Mouse (Mus musculus): Measurements from ENCODE around the gene Mas1. TPM values are rescaled to one million over a fixed set of nuclear protein-coding genes. Genes with fewer than 3 reads are reported as not detected.

Mas1 gene
- polyA plus RNA-seq, 1 experiment from 2014 or later, result 0.82 TPM

GRCm38 (mm10) chr17:12810103-12810972, 57.6 kb downstream of the Mas1 start:
- H3K27me3 ChIP-seq (replicated peaks), result no peaks in the 10 kb centered on the region
- peak; percentile 87 for ATAC-seq (ENCODE audit: insufficient read depth, low FRiP score, low read depth)
- H3K4me1 ChIP-seq, result peaks cover 16% of the 10 kb centered on the region; the same call in 1 of the 2 replicates
- WGBS, result 17% methylated on average over 14 of the region's 14 CpGs
- H3K9me3 ChIP-seq, result no peaks in the 10 kb centered on the region
- H3K27ac ChIP-seq, result peak overlapping the region; percentile 68
- peaks cover 5% of the 10 kb centered on the region for H3K36me3 ChIP-seq
- H3K4me3 ChIP-seq (replicated peaks), result no peak overlapping the region
- H3K4me2 ChIP-seq, result no peak overlapping the region
- no peak overlapping the region for H3K9ac ChIP-seq

- H3K4me2 ChIP-seq, result no peak overlapping the region
- H3K27me3 ChIP-seq (replicated peaks), result no peaks in the 10 kb centered on the region
- ATAC-seq (ENCODE audit: insufficient read depth, low FRiP score, low read depth), result no peak
- peak overlapping the region; percentile 51; the same call in 1 of the 2 replicates for H3K27ac ChIP-seq
- H3K4me1 ChIP-seq, result peaks cover 16% of the 10 kb centered on the region; the same call in 1 of the 2 replicates
- H3K36me3 ChIP-seq, result no peaks in the 10 kb centered on the region
- H3K9me3 ChIP-seq, result no peaks in the 10 kb centered on the region
- H3K9ac ChIP-seq, result no peak overlapping the region
- no peak overlapping the region for H3K4me3 ChIP-seq (replicated peaks)
- WGBS, result 85% methylated on average over 6 of the region's 6 CpGs
These were observed 59.1 kb downstream of the Mas1 start for GRCm38 (mm10) chr17:12808851-12809250.

- no peak for ATAC-seq (ENCODE audit: insufficient read depth, low FRiP score, low read depth)
- Histone ChIP-seq H3K27me3 (replicated peaks) (no peaks in the 10 kb centered on the region), H3K9me3 (no peaks in the 10 kb centered on the region), H3K4me2 (no peak overlapping the region), H3K4me3 (replicated peaks) (no peak overlapping the region), H3K9ac (no peak overlapping the region), H3K36me3 (no peaks in the 10 kb centered on the region), H3K4me1 (peaks cover 10% of the 10 kb centered on the region; the same call in 1 of the 2 replicates), H3K27ac (no peak overlapping the region)
These were observed 63.1 kb downstream of the Mas1 start for GRCm38 (mm10) chr17:12804584-12805445.

- H3K27me3 ChIP-seq (replicated peaks), result no peaks in the 10 kb centered on the region
- H3K36me3 ChIP-seq, result no peaks in the 10 kb centered on the region
- H3K27ac ChIP-seq, result peak overlapping the region; percentile 27; the same call in 1 of the 2 replicates
- peak; percentile 20; the same call in 1 of the 2 replicates for ATAC-seq (ENCODE audit: insufficient read depth, low FRiP score, low read depth)
- H3K9ac ChIP-seq, result no peak overlapping the region
- 31% methylated on average over 9 of the region's 9 CpGs for WGBS
- H3K9me3 ChIP-seq, result no peaks in the 10 kb centered on the region
- peak overlapping the region; percentile 19; the same call in 1 of the 2 replicates for H3K4me2 ChIP-seq
- 0 out of 2 replicates have a peak, but pooled peaks cover 6% of the 10 kb centered on the region for H3K4me1 ChIP-seq
- no peak overlapping the region for H3K4me3 ChIP-seq (replicated peaks)
These were observed 65.9 kb downstream of the Mas1 start for GRCm38 (mm10) chr17:12801861-12802540.

GRCm38 (mm10) chr17:12799368-12800275, 68.3 kb downstream of the Mas1 start:
- Histone ChIP-seq H3K9me3 (no peaks in the 10 kb centered on the region), H3K27me3 (replicated peaks) (no peaks in the 10 kb centered on the region), H3K4me2 (no peak overlapping the region), H3K4me1 (peaks cover 16% of the 10 kb centered on the region), H3K9ac (no peak overlapping the region), H3K4me3 (replicated peaks) (no peak overlapping the region), H3K36me3 (no peaks in the 10 kb centered on the region), H3K27ac (peak overlapping the region; percentile 45; the same call in 1 of the 2 replicates)
- peak; percentile 69 for ATAC-seq (ENCODE audit: insufficient read depth, low FRiP score, low read depth)
- 63% methylated on average over 12 of the region's 12 CpGs for WGBS

GRCm38 (mm10) chr17:12798571-12798970, 69.4 kb downstream of the Mas1 start:
- no peak overlapping the region for H3K9ac ChIP-seq
- no peak for ATAC-seq (ENCODE audit: insufficient read depth, low FRiP score, low read depth)
- H3K27me3 ChIP-seq (replicated peaks), result no peaks in the 10 kb centered on the region
- no peak overlapping the region for H3K4me3 ChIP-seq (replicated peaks)
- no peak overlapping the region for H3K27ac ChIP-seq
- 80% methylated on average over 3 of the region's 3 CpGs for WGBS
- H3K36me3 ChIP-seq, result no peaks in the 10 kb centered on the region
- no peaks in the 10 kb centered on the region for H3K9me3 ChIP-seq
- H3K4me2 ChIP-seq, result no peak overlapping the region
- H3K4me1 ChIP-seq, result peaks cover 27% of the 10 kb centered on the region

- ATAC-seq (ENCODE audit: insufficient read depth, low FRiP score, low read depth), result no peak
- no peak overlapping the region for H3K4me2 ChIP-seq
- H3K4me1 ChIP-seq, result peaks cover 34% of the 10 kb centered on the region
- H3K4me3 ChIP-seq (replicated peaks), result no peak overlapping the region
- no peaks in the 10 kb centered on the region for H3K36me3 ChIP-seq
- WGBS, result 64% methylated on average over 3 of the region's 3 CpGs
- H3K27ac ChIP-seq, result no peak overlapping the region
- no peaks in the 10 kb centered on the region for H3K9me3 ChIP-seq
- no peaks in the 10 kb centered on the region for H3K27me3 ChIP-seq (replicated peaks)
- H3K9ac ChIP-seq, result no peak overlapping the region
These were observed 70.4 kb downstream of the Mas1 start for GRCm38 (mm10) chr17:12797427-12798029.

- 66% methylated on average over 3 of the region's 3 CpGs for WGBS
- ATAC-seq (ENCODE audit: insufficient read depth, low FRiP score, low read depth), result no peak
- no peaks in the 10 kb centered on the region for H3K27me3 ChIP-seq (replicated peaks)
- H3K9ac ChIP-seq, result no peak overlapping the region
- H3K4me1 ChIP-seq, result peaks cover 41% of the 10 kb centered on the region
- H3K4me2 ChIP-seq, result no peak overlapping the region
- no peaks in the 10 kb centered on the region for H3K9me3 ChIP-seq
- H3K4me3 ChIP-seq (replicated peaks), result no peak overlapping the region
- H3K27ac ChIP-seq, result peak overlapping the region; percentile 3; the same call in 1 of the 2 replicates
- no peaks in the 10 kb centered on the region for H3K36me3 ChIP-seq
These were observed 71.3 kb downstream of the Mas1 start for GRCm38 (mm10) chr17:12796633-12797032.

GRCm38 (mm10) chr17:12793660-12794406, 74.1 kb downstream of the Mas1 start:
- Histone ChIP-seq H3K9ac (no peak overlapping the region), H3K36me3 (no peaks in the 10 kb centered on the region), H3K4me1 (peaks cover 62% of the 10 kb centered on the region), H3K27me3 (replicated peaks) (no peaks in the 10 kb centered on the region), H3K27ac (peak overlapping the region; percentile 84), H3K4me3 (replicated peaks) (no peak overlapping the region), H3K4me2 (no peak overlapping the region), H3K9me3 (no peaks in the 10 kb centered on the region)
- no peak for ATAC-seq (ENCODE audit: insufficient read depth, low FRiP score, low read depth)
- WGBS, result 35% methylated on average over 8 of the region's 8 CpGs
